Mouse (Mus musculus): Measurements from ENCODE around the gene Sf3b3.

The Sf3b3 gene

DNA sequence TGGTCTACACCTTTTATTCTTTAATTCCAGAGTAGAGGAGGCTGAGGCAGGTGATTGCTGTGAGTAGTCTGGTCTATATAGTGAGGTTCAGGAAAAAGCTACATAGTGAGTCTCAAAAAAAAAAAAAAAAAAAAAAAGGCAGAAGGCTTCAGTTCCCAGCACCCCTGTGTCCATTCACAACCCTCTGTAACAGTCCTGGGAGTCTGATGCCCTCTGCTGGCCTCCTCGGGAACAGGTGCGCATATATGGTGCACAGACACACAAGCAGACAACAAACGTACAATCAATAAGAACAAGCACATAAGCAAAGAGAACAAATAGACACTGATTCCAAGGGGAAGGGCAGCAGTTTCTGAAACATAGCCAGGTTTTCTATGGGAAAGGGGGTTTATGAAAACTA, 70.3 kb downstream of the Sf3b3 start:
- in situ Hi-C loops (cut with MboI, MseI) = loop anchor here in 1 of 2 experiments (10.0 kb wide), 1 partner anchor 1188 kb away; no protein-coding TSS in a partner anchor

DNA sequence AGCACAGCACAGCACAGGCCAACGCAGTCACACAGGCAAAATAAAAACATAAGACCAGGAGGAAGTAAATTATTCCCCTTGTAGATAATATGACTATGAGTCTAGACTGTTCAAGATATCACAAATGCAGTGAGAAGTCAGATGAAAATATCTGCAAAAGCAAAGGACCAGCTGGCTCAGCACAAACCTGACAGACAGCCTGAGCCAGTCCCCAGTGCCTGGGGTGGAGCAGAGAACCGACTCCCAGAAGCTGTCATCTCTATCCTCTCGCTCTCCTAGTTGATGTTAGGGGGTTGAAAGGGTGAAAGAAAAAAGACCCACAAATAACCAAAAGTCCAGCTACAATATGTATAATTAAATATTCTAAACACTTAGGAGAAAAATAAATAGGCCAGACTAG, 70.9 kb downstream of the Sf3b3 start:
- in situ Hi-C loops (cut with MboI, MseI) = loop anchor here in 1 of 2 experiments (10.0 kb wide), 1 partner anchor 1189 kb away; no protein-coding TSS in a partner anchor

DNA sequence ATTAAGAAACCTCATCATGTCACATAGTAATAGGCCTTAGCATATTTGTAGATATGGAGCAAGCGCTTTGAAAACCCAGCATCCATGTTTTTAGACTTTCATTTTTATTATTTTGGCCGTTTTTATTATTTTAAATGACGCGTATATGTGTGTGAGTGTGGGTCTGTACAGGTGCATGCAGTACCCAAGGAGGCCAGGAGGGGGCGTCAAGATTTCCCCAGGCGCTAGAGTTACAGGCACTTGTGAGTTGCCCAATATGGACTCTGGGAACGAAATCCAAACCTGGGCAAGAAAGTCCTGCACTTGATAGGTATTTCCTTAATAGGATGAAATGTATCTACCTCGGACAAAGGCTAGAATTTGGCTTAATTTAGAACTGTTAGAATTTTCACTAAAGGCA, 71.3 kb downstream of the Sf3b3 start:
- in situ Hi-C loops (cut with MboI, MseI) = loop anchor here in 1 of 2 experiments (10.0 kb wide), 1 partner anchor 1189 kb away; no protein-coding TSS in a partner anchor

DNA sequence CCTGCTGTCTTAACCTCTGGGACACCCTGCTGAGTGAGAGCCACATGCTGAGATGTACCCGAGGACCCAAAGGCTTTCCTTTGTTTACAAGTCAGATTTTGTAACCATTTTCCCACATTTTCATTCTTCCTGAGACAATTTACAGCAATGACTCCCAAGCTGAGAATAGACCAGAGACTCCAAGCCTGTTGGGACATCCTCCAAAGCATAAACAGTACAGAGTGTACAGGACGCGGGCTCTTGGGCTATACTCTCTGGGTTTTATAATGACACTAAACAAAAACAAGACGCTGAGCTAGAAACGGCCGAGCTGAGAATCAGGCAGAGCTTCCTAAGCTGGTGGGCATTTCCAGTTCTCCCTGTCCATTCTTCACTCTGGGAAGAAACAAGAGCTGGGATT, 71.9 kb downstream of the Sf3b3 start:
- in situ Hi-C loops (cut with MboI, MseI) = loop anchor here in 1 of 2 experiments (10.0 kb wide), 1 partner anchor 1190 kb away; no protein-coding TSS in a partner anchor

DNA sequence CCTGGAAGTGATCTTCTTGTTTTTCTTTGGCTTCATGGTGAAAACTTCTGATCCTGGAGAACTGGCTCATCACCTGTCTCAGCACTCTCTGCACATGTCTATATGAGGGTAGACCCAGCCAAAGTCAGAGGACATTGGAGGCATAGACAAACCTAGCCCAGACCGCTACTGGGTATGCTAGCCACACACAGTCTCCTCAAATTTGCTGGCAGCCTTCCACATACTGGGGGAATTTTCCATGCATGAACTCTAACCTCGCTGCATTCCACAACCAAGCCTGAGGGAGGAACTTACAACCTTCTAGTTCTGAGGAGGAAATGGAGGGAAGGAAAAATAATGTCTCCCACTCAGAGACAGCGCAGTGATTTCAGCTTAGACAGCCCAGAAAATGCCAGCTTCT, 72.5 kb downstream of the Sf3b3 start:
- in situ Hi-C loops (cut with MboI, MseI) = loop anchor here in 1 of 2 experiments (10.0 kb wide), 1 partner anchor 1191 kb away; no protein-coding TSS in a partner anchor

DNA sequence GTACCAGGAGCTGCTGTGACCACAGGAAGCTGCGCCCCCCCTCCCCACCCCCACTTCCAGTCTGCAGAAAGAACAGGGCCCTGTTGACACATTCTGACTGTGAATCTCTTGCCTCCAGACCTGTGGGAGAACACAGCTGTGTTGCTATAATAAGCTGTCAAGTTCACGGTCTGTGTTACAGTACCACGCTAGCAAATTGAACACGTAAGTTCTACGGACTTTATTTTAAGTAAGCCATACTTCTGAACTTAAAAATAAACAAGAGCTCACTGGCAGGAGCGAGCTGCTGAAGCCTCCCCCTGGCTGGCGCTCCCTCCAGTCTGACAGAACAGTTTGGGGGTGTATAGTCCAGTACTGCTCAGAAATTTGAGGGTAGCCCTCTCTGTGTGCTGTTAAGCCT, 74.1 kb downstream of the Sf3b3 start:
- in situ Hi-C loops (cut with MboI, MseI) = loop anchor here in 1 of 2 experiments (10.0 kb wide), 1 partner anchor 1192 kb away; no protein-coding TSS in a partner anchor

DNA sequence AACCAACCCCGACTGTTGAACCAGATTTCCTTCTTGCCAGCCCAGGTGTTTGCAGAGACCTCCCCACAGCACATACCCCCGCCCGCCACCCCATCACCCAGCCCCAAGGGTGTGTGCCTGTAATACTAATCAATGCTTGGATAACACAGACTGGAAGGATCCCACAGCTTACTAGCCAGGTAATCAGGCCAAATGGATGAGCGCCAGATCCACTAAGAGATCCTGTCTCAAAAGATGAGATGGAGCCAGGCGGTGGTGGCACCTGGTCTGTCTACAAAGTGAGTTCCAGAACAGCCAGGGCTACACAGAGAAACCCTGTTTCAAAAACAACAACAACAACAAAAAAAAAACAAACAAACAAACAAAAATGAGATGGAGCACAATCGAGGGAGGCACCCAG, 79.3 kb downstream of the Sf3b3 start:
- in situ Hi-C loops (cut with MboI, MseI) = no loop called here

DNA sequence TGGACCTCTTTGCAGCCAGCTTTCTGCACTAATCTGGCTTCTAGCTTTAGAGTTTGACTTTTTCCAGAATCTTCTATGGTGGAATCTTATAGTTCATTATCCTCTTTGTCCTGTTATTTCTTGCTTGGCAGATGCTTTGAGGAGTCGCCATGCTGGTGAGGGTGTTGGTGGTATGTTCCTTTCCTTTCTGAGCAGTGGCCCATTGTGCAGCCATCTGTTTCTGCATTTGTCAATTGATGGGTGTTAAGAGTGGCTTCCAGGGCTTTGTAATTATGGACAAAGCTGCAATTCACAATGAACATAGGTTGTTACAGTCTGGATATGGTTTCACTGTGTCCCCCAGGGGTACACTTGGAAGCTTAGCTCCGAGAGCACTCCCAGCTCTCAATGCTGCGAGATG, 81.9 kb downstream of the Sf3b3 start:
- in situ Hi-C loops (cut with MboI, MseI) = no loop called here

DNA sequence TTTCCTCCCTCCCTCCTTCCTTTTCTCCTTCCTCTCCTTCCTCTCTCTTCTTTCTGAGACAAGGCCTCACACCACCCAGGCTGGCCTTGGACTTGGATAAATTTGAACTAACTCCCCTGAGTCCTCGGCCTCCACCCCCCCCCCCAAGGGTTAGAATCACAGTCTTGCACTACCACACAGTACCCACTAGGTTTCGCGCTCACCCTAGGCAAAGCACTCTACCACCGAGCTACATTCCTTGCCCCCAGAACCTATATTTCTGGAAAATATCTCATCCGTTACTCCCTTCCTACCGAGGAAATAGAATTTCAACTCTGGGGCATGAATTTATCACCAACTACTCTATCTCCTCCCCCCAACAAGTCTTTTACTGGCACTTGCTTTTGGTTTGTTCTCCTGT, 84.6 kb downstream of the Sf3b3 start:
- in situ Hi-C loops (cut with MboI, MseI) = no loop called here

DNA sequence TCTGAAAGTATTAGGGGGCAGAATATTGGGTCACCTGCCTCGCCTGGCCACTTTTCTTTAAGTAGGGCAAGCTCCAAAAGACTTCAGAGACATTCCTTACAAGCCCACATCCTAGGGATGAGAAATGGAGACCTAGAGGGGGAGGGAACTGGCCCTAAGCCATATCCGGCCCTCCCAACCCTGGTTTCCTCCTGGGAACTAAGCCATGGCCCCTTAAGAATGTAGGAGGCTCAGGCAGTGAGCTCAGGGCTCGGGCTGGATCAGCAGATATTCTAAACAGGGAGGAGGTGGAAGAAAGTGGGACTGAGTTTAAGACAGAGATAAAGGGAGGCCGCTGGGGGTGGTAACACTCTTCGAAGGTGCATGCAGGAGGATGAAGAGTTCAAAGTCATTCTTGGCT, 85.4 kb downstream of the Sf3b3 start:
- in situ Hi-C loops (cut with MboI, MseI) = no loop called here

DNA sequence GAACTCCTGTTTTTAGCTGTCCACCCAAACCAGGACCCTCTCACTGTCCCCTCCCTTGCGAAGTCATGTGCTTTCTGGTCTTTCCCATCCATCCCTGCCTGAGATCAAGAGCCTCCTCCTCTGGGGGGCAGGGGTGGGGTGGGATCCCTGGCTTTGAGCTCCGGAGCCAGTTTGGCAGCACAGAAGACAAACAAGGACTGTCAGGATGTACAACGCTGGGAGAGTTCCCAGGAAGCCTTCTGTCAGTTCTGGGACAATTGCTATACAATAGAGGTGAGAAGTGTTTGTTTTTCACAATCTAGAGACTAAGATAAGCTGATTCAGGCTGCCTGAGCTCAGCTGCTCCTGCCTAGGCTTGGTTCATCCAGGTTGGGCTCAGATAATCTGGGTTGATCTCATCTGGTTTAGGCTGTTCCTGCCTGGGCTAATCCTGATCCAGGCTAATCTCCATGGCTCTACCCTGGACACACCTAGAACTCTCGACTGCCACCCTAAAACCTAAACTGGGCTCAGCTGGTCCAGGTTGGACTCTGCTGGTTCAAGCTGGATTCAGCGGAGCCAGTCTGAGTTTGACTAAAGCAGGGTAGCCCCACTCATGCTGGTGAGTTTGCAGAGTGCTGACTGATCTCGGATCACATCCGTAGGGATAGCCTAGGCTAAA, 86.2 kb downstream of the Sf3b3 start:
- in situ Hi-C loops (cut with MboI, MseI) = no loop called here

All from T-helper 17 cell (primary cell).